Mouse (Mus musculus): ENCODE data around the gene Tssk3. TPM values are rescaled to one million over a fixed set of nuclear protein-coding genes. Genes with fewer than 3 reads are reported as not detected.

The Tssk3 gene
- 7.4 TPM for polyA plus RNA-seq (2014; fragmentation: Illumina TruSeq; extraction: RNeasy Lipid Tissue Mini Kit (QIAGEN cat#74804); ENCODE audit: low read depth, low replicate concordance)

DNA sequence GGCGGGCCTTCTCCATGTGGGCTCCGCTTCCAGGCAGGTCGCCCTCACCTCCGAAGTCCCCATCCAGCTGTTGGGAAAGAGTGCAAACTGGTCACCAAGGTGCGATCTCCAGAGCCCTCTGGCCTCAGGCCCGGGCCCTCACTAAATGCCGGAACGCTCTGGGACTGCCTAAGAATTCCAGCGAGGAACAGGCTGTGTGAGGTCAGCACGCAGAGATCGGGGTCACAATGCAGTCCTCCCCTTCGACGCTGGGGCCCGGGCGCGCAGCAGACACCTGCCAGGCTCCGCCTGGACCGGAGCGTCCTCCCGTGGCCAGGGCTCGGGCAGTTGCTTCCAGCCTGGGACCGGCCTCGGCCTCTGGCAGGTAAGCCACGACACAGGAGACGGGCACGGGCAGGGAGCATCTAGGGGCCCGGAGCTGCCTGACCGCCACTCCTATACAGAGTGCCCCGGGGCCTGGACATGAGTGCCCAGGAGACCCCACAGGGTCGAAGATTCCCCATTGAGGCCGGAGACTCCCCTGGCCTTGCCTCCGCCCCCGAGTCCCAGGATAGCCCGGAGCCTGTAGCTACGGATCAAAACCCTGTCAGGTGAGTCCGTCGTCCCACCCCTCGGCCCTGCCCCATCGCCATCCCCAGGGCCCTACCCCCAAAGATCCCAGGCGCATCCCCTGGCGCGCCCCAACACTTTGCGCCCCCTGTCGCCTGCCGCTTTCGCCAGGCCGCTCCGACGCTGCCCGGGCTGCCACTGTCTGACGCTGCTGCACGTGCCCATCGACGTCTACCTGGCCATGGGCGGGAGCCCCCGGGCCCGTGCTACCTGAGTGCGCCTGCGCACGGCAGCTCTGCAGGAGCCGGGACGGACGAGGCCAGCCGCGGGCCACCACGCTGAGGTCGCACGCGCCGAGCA lies at the start of gene Tssk3, which contains the start of gene Fam229a:
Tssk3 (minus strand) TSS at position 51 of the 909 bp plus-strand sequence.
Fam229a (plus strand) TSS at position 219 of the 909 bp plus-strand sequence.

DNA sequence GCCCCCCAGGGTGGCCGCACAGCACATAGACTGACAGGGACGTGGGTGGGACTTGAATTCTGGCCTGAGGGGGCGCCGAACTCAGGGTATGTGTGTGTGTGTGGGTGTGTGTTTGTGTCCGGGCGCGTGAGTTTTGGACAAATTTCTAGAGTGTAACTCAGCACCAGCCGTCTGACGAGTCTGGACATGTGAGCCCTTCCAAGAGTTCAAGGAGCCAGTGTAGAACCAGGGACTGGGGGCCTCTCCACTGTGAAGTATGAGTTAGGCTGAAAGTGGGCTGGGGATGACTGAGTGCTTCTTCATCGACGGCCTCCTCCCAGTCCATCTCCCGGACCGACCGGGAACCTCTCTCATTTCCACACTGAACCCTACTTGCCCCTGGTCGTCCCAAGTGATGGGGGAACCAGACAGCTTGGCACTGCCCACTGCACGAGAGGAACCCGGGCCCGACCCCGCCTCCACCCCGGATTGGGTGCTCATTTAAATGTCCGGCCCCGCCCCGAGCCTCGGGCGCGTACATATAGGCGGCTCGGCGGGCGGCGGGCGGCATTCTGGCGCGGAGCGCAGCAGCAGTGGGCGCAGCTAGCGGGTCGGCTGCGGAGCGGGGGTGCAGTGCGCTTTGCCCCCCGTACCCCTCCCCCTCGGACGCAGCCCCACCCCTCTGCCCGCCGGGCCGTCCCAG lies 22.4 kb upstream of the Tssk3 start, which contains the start of gene Marcksl1:
Marcksl1 (plus strand) TSS at position 496 of the 682 bp plus-strand sequence.

DNA sequence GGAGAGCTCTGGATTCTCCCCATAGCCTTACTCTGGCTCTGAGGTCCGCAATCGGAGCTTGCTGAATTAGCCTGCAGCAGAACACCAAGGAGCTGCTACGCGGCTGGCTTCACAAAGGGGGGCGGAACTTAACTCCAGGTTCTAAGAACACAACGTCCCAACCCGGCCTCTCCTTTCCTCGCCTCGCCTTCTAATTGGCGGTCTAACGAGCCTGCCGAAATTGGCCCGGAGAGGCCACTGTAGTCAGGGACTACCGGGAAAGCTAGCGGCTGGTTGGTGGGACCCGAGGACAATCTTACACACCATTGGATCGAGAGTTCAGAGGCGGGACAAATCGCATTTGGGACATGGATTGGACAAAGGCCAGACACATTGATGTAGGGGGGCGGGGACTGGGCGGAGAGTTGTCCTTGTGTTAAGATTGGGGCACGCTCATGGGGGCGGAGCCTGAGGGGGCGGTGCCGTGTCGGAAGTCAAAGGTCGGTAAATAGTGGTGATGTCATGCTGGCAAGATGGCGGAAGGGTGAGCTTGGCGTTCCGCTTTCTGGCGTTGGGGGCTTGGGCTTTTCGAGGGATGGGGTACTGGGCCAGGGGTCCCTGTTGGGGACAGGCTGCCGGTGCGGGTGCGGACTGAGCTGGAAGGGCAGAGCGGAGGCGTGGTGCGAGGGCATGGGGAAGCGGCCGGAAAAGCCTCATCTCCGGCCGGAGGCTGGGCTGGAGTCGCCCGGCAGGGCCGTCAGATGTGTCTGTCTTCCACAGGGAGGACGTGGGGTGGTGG lies 29.4 kb downstream of the Tssk3 start, which contains the start of gene Bsdc1:
Bsdc1 (plus strand) TSS at position 399 of the 778 bp plus-strand sequence.

DNA sequence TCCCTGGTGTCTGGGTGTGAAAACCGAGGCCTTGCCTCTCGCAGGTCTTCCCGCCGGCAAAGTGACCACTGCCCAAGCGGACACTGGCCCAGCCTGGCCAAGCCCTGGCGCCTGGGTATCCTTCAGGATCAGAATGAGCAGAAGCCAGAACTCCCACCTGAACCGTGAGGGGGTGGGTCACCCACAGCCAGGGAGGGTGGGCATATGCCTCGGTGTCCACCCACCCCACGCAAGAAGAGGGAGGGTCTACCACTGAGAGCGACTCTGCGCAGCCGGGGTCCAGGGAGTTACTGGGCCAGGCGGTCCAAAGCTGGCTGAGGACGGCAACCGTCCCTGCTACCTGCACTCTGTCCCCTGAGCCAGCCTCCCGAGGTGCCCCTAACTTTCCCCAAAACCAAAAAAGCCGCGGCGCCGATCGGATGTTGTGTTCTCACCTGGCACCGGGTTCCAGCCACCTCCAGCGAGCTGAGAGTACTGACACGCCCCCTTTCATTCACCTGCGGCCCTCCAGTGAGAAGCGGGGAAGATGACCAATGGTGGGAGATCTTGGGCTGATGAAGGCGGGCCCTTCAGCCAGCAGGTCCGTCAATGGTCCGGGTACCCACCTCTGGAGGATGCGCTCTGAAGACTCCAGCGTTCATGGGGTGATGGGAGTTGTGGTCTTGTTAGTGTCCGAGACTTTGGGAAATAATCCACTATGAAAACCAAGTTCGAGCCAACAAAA lies 50.3 kb downstream of the Tssk3 start, which contains the start of gene Zbtb8b:
Zbtb8b (minus strand) TSS at position 514 of the 724 bp plus-strand sequence.

Other genes starting within 250 kb of the Tssk3 start
- 19.0 TPM for gene C77080, start 229.6 kb downstream of the Tssk3 start, polyA plus RNA-seq (2014; fragmentation: Illumina TruSeq; extraction: RNeasy Lipid Tissue Mini Kit (QIAGEN cat#74804); ENCODE audit: low read depth, low replicate concordance)
- 2.4 TPM for gene Sync, start 203.4 kb downstream of the Tssk3 start, polyA plus RNA-seq (2014; fragmentation: Illumina TruSeq; extraction: RNeasy Lipid Tissue Mini Kit (QIAGEN cat#74804); ENCODE audit: low read depth, low replicate concordance)
- 58.2 TPM for gene Rbbp4, start 155.7 kb downstream of the Tssk3 start, polyA plus RNA-seq (2014; fragmentation: Illumina TruSeq; extraction: RNeasy Lipid Tissue Mini Kit (QIAGEN cat#74804); ENCODE audit: low read depth, low replicate concordance)
- 75.2 TPM for gene Zbtb8os, start 155.3 kb downstream of the Tssk3 start, polyA plus RNA-seq (2014; fragmentation: Illumina TruSeq; extraction: RNeasy Lipid Tissue Mini Kit (QIAGEN cat#74804); ENCODE audit: low read depth, low replicate concordance)
- gene Zbtb8a, start 112.9 kb downstream of the Tssk3 start, polyA plus RNA-seq (2014; fragmentation: Illumina TruSeq; extraction: RNeasy Lipid Tissue Mini Kit (QIAGEN cat#74804); ENCODE audit: low read depth, low replicate concordance): 11.8 TPM
- gene Zbtb8b, start 50.2 kb downstream of the Tssk3 start, polyA plus RNA-seq (2014; fragmentation: Illumina TruSeq; extraction: RNeasy Lipid Tissue Mini Kit (QIAGEN cat#74804); ENCODE audit: low read depth, low replicate concordance): 1.8 TPM
- 44.2 TPM for gene Bsdc1, start 29.4 kb downstream of the Tssk3 start, polyA plus RNA-seq (2014; fragmentation: Illumina TruSeq; extraction: RNeasy Lipid Tissue Mini Kit (QIAGEN cat#74804); ENCODE audit: low read depth, low replicate concordance)
- 11.9 TPM for gene Fam229a, start 168 bp upstream of the Tssk3 start, polyA plus RNA-seq (2014; fragmentation: Illumina TruSeq; extraction: RNeasy Lipid Tissue Mini Kit (QIAGEN cat#74804); ENCODE audit: low read depth, low replicate concordance)
- 50.9 TPM for gene Marcksl1, start 22.6 kb upstream of the Tssk3 start, polyA plus RNA-seq (2014; fragmentation: Illumina TruSeq; extraction: RNeasy Lipid Tissue Mini Kit (QIAGEN cat#74804); ENCODE audit: low read depth, low replicate concordance)
- 73.0 TPM for gene Hdac1, start 51.7 kb upstream of the Tssk3 start, polyA plus RNA-seq (2014; fragmentation: Illumina TruSeq; extraction: RNeasy Lipid Tissue Mini Kit (QIAGEN cat#74804); ENCODE audit: low read depth, low replicate concordance)
- gene Lck, start 82.6 kb upstream of the Tssk3 start, polyA plus RNA-seq (2014; fragmentation: Illumina TruSeq; extraction: RNeasy Lipid Tissue Mini Kit (QIAGEN cat#74804); ENCODE audit: low read depth, low replicate concordance): 1.5 TPM
- 2.7 TPM for gene Fam167b, start 87.5 kb upstream of the Tssk3 start, polyA plus RNA-seq (2014; fragmentation: Illumina TruSeq; extraction: RNeasy Lipid Tissue Mini Kit (QIAGEN cat#74804); ENCODE audit: low read depth, low replicate concordance)
- 259 TPM for gene Eif3i, start 109.6 kb upstream of the Tssk3 start, polyA plus RNA-seq (2014; fragmentation: Illumina TruSeq; extraction: RNeasy Lipid Tissue Mini Kit (QIAGEN cat#74804); ENCODE audit: low read depth, low replicate concordance)
- gene Tmem234, start 109.6 kb upstream of the Tssk3 start, polyA plus RNA-seq (2014; fragmentation: Illumina TruSeq; extraction: RNeasy Lipid Tissue Mini Kit (QIAGEN cat#74804); ENCODE audit: low read depth, low replicate concordance): 210 TPM
- 5.0 TPM for gene Dcdc2b, start 123.2 kb upstream of the Tssk3 start, polyA plus RNA-seq (2014; fragmentation: Illumina TruSeq; extraction: RNeasy Lipid Tissue Mini Kit (QIAGEN cat#74804); ENCODE audit: low read depth, low replicate concordance)
- 36.2 TPM for gene Iqcc, start 128.1 kb upstream of the Tssk3 start, polyA plus RNA-seq (2014; fragmentation: Illumina TruSeq; extraction: RNeasy Lipid Tissue Mini Kit (QIAGEN cat#74804); ENCODE audit: low read depth, low replicate concordance)
- gene Ccdc28b, start 132.9 kb upstream of the Tssk3 start, polyA plus RNA-seq (2014; fragmentation: Illumina TruSeq; extraction: RNeasy Lipid Tissue Mini Kit (QIAGEN cat#74804); ENCODE audit: low read depth, low replicate concordance): 41.8 TPM
- 38.5 TPM for gene Txlna, start 150.0 kb upstream of the Tssk3 start, polyA plus RNA-seq (2014; fragmentation: Illumina TruSeq; extraction: RNeasy Lipid Tissue Mini Kit (QIAGEN cat#74804); ENCODE audit: low read depth, low replicate concordance)
- gene Kpna6, start 181.7 kb upstream of the Tssk3 start, polyA plus RNA-seq (2014; fragmentation: Illumina TruSeq; extraction: RNeasy Lipid Tissue Mini Kit (QIAGEN cat#74804); ENCODE audit: low read depth, low replicate concordance): 35.5 TPM
- 11.9 TPM for gene Tmem39b, start 205.8 kb upstream of the Tssk3 start, polyA plus RNA-seq (2014; fragmentation: Illumina TruSeq; extraction: RNeasy Lipid Tissue Mini Kit (QIAGEN cat#74804); ENCODE audit: low read depth, low replicate concordance)